Mouse (Mus musculus): ENCODE data around the gene Tmem101.

Gene Tmem101

GRCm38 (mm10) chr11:102156786-102157089 is 534 bp upstream of the Tmem101 start:
- DNase-seq (ENCODE audit: inconsistent age in 2 of 2, low spot score in 1 of 2), result no peak

DNA sequence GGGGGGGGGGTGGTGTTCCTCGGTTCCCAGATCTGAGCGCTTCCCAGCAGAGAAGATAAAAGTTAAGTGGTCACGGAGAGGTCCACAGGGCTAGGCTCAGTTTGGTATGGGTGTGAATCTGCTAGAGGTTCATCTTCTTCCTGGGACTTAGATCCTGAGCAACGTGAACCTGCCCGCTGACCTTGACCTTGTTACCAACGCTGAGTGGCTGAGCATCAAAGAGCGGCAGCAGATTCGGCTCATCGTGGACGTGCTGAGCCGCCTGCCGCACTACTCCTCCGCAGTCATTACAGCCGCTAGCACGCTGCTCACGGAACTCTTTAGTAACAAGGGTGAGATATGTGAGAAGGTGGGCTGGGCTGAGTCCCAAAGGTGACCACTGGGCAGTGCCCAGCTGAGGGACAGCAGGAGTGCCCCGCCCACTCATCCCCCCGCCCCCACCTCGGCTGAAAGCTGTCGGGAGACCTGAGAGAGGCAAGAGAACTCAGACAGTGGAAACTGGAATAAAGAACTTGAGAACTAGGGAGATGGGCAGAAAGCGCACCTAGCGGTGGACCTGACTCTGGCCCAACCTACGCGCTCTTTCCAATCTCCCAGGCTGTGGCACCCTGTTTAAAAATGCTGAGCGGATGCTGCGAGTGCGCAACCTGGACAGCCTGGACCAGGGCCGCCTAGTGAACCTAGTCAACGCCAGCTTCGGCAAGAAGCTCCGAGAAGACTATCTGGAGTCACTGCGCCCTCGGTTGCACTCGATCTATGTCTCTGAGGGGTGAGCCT is 8.8 kb downstream of the Tmem101 start:
- DNase-seq (ENCODE audit: inconsistent age in 2 of 2, low spot score in 1 of 2), result peak in 1 of 2 experiments; percentile 38

DNA sequence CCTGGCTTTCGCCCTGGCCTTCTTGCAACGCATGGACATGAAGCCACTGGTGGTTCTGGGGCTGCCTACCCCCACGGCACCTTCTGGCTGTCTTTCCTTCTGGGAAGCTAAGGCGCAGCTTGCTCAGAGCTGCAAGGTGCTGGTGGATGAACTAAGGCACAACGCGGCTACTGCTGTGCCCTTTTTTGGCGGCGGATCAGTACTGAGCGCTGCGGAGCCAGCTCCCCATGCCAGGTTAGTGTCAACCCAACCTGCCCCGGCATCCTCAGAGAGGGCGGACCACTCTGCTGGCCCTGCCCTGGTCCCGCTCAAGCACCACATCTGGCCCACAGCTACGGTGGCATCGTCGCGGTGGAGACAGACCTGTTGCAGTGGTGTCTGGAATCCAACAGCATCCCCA is 9.7 kb downstream of the Tmem101 start:
- no peak for DNase-seq (ENCODE audit: inconsistent age in 2 of 2, low spot score in 1 of 2)

DNA sequence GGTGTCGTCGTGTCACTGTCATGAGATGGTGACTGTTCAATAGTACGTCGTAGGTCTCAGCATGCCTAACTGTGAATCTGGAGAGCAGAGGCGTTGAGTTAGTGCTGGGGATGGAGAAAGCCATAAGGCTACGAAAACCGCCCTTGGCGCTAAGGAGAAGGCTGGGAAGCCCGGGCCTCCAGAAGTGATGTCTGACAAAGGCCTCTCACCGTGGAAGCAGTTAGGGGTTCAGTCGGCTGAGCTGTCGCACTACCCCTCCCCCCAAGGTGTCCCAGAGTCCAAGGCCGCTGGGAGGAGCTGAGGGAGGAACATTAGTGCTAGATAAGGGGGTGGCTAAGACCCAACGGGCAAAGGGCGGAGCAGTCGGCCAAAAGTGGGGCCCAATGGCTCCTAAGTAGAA is 10.2 kb downstream of the Tmem101 start:
- peak in 1 of 2 experiments; percentile 52 for DNase-seq (ENCODE audit: inconsistent age in 2 of 2, low spot score in 1 of 2)

GRCm38 (mm10) chr11:102145471-102146001 is 10.7 kb downstream of the Tmem101 start, which contains the start of gene Nags:
Gene Nags, plus strand, starts transcription at chr11:102145513.
- peak in 1 of 2 experiments; percentile 26 for DNase-seq (ENCODE audit: inconsistent age in 2 of 2, low spot score in 1 of 2)

- DNase-seq (ENCODE audit: inconsistent age in 2 of 2, low spot score in 1 of 2), result no peak
Observed at GRCm38 (mm10) chr11:102144957-102145470, 11.2 kb downstream of the Tmem101 start.

DNA sequence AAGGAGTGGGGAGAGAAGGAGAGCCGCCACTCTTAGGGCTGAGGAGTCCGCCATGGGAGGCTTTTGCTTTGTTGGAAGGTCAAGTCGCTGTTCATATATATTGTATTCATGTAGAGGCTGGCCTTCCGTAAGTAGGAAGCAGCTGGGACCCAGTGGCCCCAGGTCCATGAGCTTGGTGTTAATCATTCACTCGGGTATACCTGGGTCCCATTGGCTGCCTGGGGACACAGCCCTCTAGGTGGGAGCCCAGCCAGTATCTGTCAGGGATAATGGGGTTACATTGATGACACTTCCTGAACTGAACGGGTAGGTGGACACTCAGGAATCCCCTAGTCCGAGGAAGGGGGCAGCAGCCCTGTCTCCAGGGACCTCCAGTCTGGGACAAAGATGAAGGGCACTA is 13.8 kb downstream of the Tmem101 start:
- DNase-seq (ENCODE audit: inconsistent age in 2 of 2, low spot score in 1 of 2), result no peak

DNA sequence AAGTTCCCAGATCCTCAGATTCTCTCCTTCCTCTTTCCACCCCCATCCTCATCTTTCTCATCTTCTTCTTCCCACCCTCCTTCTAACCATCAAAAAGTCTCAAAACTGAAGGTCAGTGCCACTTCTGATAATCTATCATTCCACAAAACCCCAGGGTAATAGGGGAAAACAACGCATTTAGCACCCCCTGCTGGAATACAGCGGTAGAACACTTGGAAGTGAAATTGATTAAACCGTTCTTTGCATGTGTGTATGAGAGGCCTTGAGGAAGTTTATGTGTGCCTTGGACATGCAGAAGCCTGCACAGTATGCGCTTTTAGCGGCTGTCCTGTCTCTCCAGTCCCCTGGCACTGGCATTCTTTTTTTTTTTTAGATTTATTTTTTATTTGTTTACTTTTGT is 15.7 kb downstream of the Tmem101 start:
- DNase-seq (ENCODE audit: inconsistent age in 2 of 2, low spot score in 1 of 2), result peak; percentile 45 to 88

DNA sequence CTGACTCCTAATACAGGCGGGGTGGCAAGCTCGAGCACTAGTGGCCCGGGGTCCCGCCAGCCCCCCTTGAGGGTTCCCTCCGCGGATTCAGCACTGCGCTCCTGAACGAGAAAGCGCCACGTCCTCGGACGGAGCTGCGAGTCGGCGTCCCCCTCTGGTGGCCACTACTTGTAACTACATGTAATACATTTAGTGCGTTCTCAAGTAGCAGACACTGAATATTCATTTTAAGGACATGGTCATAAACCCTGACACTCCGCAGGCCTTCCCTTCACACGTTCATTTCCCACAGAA is 17.8 kb downstream of the Tmem101 start:
- DNase-seq (ENCODE audit: inconsistent age in 2 of 2, low spot score in 1 of 2), result peak; percentile 57 to 87

GRCm38 (mm10) chr11:102137625-102138446 is 18.4 kb downstream of the Tmem101 start:
- DNase-seq (ENCODE audit: inconsistent age in 2 of 2, low spot score in 1 of 2), result no peak

- no peak for DNase-seq (ENCODE audit: inconsistent age in 2 of 2, low spot score in 1 of 2)
Observed at GRCm38 (mm10) chr11:102134516-102134915, 21.7 kb downstream of the Tmem101 start.

DNA sequence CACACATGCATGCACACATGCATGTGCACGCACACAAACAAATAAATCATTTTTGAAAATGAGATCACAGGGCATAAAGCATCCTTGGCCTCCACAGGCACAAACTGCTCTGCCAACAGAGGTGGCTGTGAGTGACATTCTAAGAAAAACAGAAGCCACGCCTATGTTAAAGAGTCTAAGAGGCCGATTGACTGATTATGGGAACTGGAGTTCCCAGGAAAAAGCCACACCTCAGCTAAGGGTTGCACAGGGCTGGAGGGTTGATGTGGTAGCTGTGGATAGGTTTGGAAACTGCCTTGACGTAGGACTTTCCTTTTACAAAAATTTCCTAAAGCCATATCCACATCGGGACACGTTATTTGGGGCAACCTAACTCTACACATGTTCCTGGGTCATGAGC is 38.8 kb downstream of the Tmem101 start:
- DNase-seq (ENCODE audit: inconsistent age in 2 of 2, low spot score in 1 of 2), result no peak

GRCm38 (mm10) chr11:102116241-102116640 is 40.0 kb downstream of the Tmem101 start:
- no peak for DNase-seq (ENCODE audit: inconsistent age in 2 of 2, low spot score in 1 of 2)

DNA sequence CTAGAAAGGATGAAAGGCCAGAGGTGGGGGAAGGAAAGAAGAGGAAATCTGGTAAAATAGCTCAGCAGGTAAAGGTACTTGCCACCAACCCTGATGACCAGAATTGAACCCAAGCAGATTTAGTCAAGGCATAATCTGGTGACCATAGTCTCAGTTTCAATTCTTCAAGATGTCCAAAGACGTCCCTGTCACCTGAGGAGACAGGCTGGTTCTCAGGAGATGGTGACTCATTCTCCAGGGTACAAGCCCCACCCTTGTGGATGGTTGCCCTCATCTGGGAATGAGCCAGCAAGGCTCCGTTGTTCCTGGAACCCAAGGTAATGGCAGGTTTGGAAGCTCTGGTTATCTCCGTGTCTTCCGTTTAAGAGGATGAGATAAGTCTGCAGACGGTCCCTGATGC is 44.6 kb downstream of the Tmem101 start:
- no peak for DNase-seq (ENCODE audit: inconsistent age in 2 of 2, low spot score in 1 of 2)

DNA sequence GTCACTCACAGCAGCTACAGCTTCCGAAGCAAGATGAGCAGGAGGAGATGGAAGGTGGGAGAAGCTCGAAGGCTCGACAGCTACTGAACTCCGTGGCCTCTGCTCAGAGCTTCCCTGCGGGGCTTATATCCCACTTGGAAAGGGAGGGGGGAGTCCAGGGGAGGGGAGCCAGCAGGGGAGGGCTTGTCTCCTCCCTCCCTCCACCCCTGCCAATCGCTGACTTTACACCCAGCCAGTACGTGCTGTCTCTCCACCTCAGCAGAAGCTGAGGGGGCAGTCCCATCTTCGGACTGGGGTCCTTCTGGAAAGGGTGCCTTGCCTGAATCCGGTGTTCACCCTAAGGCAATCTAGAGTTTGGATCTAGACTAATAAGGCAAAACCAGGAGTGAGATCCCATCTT is 48.5 kb downstream of the Tmem101 start, which contains the start of gene Pyy:
Pyy (minus strand) TSS at position 101 of the 400 bp plus-strand sequence.
- DNase-seq (ENCODE audit: inconsistent age in 2 of 2, low spot score in 1 of 2), result no peak

- no peak for DNase-seq (ENCODE audit: inconsistent age in 2 of 2, low spot score in 1 of 2)
Observed at GRCm38 (mm10) chr11:102106911-102107310, 49.3 kb downstream of the Tmem101 start.

Measured in adrenal gland, adult (tissue).